Mouse (Mus musculus) kidney, embryonic 15.5 days (tissue): ENCODE results near the gene Zfp747. TPM values are rescaled to one million over a fixed set of nuclear protein-coding genes. Genes with fewer than 3 reads are reported as not detected.
A peak's percentile ranks its signal among the peaks of the same experiment; 100 is the strongest.
"Not testable (repeated sequence)": the region's sequence is repeated elsewhere in the genome, so short reads cannot be mapped to it uniquely, and the experiment has no call there.

Experiments used
- ATAC-seq: fragments of 200-750 bp; cut with Nextera tagmentation; replicated peaks from 2 replicates; pipeline ENCODE4 v1.8.0; 2017; ENCODE audit warnings: moderate TSS enrichment; ENCODE audit not compliant: low FRiP score
- H3K27ac ChIP-seq: fragments of 300-500 bp; sonication (generic); 2 replicates; pipeline ENCODE4 v1.5.1; 2015; ENCODE audit warnings: mild to moderate bottlenecking, inconsistent platforms
- H3K27me3 ChIP-seq: fragments of 300-500 bp; sonication (generic); 2 replicates; pipeline ENCODE4 v1.6.1; 2015; ENCODE audit warnings: inconsistent platforms
- H3K36me3 ChIP-seq: fragments of 300-500 bp; sonication (generic); 2 replicates; pipeline ENCODE4 v1.6.1; 2015; ENCODE audit warnings: inconsistent platforms
- H3K4me1 ChIP-seq: fragments of 300-500 bp; sonication (generic); 2 replicates; pipeline ENCODE4 v1.6.1; 2015; ENCODE audit warnings: inconsistent platforms
- H3K4me2 ChIP-seq: fragments of 300-500 bp; sonication (generic); 2 replicates; pipeline ENCODE4 v1.6.1; 2015; ENCODE audit warnings: moderate library complexity, mild to moderate bottlenecking, inconsistent platforms
- H3K4me3 ChIP-seq: fragments of 300-500 bp; sonication (generic); replicated peaks from 2 replicates; pipeline ENCODE4 v1.5.1; 2015; ENCODE audit warnings: mild to moderate bottlenecking, inconsistent platforms
- H3K9ac ChIP-seq: fragments of 300-500 bp; sonication (generic); 2 replicates; pipeline ENCODE4 v1.6.1; 2015; ENCODE audit warnings: mild to moderate bottlenecking, inconsistent platforms
- H3K9me3 ChIP-seq: fragments of 300-500 bp; sonication (generic); replicated peaks from 2 replicates; pipeline ENCODE4 v1.6.1; 2016; ENCODE audit warnings: inconsistent platforms
- WGBS: fragments of 180-500 bp; shearing (Covaris S2); methylation state at CpG from one replicate; pipeline ENCODE4 v1.1.7; 2015; ENCODE audit warnings: mixed read lengths; 5-methylcytosine and 5-hydroxymethylcytosine counted together
- polyA plus RNA-seq: library from polyadenylated mRNA; unstranded; fragments of >200 nt; fragmentation: Nextera tagmentation; extraction: Ambion mirVana; gene quantifications from 2 replicates; pipeline ENCODE4 v1.2.1, GENCODE M21; 2015

The Zfp747 gene
- polyA plus RNA-seq, 1 experiment from 2014 or later: 10.7 TPM

DNA sequence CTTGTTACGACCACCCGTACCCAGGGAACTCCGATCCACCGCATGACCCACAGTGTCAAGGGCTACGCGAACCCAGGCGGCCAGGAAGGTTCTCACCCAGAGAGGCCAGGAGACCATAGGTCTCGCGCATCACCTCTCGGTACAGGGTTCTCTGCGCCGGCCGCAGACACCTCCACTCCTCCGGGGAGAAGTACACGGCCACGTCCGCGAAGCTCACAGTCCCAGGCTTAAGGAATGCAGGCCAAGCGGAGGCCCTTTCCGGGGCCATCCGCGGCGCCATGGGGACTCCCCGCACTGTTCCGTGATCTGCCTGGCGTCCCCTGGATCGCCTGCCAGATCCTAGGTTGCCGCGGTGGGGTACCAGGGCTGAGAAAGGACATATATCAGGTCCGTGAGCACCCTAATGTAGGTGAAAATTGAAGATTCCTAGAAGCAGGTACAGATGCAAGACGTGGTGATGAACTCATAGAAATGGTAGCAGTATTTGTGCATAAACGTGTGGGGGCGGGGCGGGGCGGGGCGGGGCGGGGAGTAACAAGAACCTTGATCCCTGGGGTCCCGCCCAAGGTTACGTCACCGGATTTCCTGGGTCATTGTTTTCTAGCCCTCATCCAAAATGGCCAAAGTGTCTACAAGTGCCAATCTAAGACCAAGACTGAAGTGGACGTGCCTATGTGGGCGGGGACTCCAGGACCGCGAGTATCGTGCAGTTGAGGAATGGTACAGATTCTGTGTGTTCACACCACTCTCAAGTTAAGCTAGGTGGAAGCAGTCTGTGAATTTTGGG lies 17.5 kb upstream of the Zfp747 start, which contains the start of gene E430018J23Rik:
Gene E430018J23Rik, minus strand, starts transcription at position 473 of the 787 bp plus-strand sequence.
- ATAC-seq: peak; percentile 94
- WGBS: under 1% methylated on average over 45 of the region's 45 CpGs
- H3K9ac ChIP-seq: peak within 1 kb of the TSS; percentile 85
- H3K9me3 ChIP-seq: no peaks in the 10 kb centered on the region
- H3K4me1 ChIP-seq: peaks cover 14% of the 10 kb centered on the region
- peak within 1 kb of the TSS; percentile 92 for H3K27ac ChIP-seq
- peak within 1 kb of the TSS; percentile 74 for H3K4me2 ChIP-seq
- H3K27me3 ChIP-seq: peaks cover 11% of the 10 kb centered on the region; the same call in 1 of the 2 replicates
- peaks cover 13% of the 10 kb centered on the region; the same call in 1 of the 2 replicates for H3K36me3 ChIP-seq
- peak within 1 kb of the TSS; percentile 73 for H3K4me3 ChIP-seq

DNA sequence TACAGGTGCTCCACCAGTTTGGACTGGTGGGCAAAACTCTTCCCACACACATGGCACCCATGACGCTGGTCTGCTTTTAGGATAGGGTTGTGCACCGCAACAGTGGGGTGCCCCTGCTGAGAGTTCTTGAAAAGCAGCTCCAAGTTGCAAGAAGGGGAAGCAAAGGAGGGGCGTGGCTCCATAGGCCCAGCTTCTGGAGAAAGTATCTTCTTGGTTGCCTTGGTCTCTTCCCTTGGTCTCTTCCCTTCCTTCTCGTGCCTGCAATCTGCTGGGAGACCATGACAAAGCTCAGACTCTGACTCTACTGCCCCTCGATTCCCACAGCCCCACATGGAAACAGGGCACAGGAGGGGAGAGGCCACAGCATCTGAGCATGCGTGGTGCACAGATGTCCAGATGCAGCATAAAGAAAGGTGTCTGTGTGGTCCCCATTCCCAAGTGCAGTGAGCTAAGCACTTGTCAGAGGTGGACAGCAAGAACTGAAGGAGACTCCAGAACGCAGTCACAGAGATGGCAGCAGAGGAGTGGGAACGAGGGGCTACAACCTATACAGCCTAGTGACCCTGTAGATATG lies 16.5 kb upstream of the Zfp747 start:
- no peak for ATAC-seq
- Histone ChIP-seq H3K27ac (0 out of 2 replicates have a peak overlapping the region, but pooled peaks have one; percentile 92), H3K4me1 (peaks cover 14% of the 10 kb centered on the region)

DNA sequence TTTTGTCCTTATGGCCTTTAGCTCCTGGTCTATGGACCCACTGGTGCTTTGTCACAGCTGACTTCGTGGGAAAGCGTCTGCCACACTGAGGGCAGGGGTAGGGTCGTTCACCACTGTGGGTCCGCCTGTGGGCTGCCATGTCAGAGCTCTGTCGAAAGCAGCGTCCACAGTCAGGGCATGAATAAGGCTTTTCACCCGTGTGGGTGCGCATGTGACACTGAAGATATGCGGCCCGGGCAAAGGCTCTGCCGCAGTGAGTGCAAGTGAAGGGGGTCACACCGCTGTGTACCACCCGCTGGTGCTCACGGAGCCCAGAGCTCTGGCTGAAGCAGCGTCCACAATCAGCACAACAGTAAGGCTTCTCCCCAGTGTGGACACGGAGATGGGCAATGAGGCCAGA lies 15.7 kb upstream of the Zfp747 start:
- Histone ChIP-seq H3K27ac (no peak overlapping the region), H3K27me3 (peaks cover 3% of the 10 kb centered on the region; the same call in 1 of the 2 replicates), H3K4me2 (no peak overlapping the region), H3K4me3 (no peak overlapping the region), H3K4me1 (peaks cover 15% of the 10 kb centered on the region), H3K9me3 (no peaks in the 10 kb centered on the region), H3K9ac (no peak overlapping the region), H3K36me3 (peaks cover 13% of the 10 kb centered on the region; the same call in 1 of the 2 replicates)
- no peak for ATAC-seq
- WGBS: 96% methylated on average over 16 of the region's 16 CpGs

More for the DNA sequence above, 16.5 kb upstream of the Zfp747 start:
- peak overlapping the region; percentile 74 for H3K4me2 ChIP-seq
- peaks cover 13% of the 10 kb centered on the region; the same call in 1 of the 2 replicates for H3K36me3 ChIP-seq
- no peaks in the 10 kb centered on the region for H3K9me3 ChIP-seq
- H3K9ac ChIP-seq: no peak overlapping the region
- 85% methylated on average over 8 of the region's 8 CpGs for WGBS
- H3K27me3 ChIP-seq: peaks cover 9% of the 10 kb centered on the region; the same call in 1 of the 2 replicates
- peak overlapping the region; percentile 73 for H3K4me3 ChIP-seq

DNA sequence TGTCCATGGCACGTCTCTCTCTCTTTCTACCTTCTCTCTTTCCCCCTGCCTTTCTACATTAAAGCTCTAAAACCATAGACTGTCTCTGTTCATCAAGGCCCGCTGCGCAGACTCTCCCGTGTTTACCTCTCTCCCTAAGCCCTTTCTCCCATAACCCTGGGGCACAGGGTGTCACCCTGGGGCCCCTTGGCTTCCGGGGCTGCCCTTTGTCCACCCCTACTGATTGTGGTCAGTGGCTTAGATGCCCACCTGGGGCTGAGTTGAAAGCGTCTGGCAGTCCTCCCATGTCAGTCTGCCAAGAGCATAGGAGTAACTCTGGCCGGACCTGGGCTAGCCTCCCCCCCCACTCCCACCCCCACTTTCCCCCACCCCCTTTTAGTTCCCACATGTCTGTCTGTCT lies 14.5 kb upstream of the Zfp747 start:
- H3K27me3 ChIP-seq: no peaks in the 10 kb centered on the region
- no peak overlapping the region for H3K9ac ChIP-seq
- WGBS: 76% methylated on average over 7 of the region's 7 CpGs
- no peaks in the 10 kb centered on the region for H3K9me3 ChIP-seq
- no peak for ATAC-seq
- H3K4me1 ChIP-seq: peaks cover 21% of the 10 kb centered on the region
- H3K27ac ChIP-seq: no peak overlapping the region
- peaks cover 16% of the 10 kb centered on the region for H3K36me3 ChIP-seq
- no peak overlapping the region for H3K4me2 ChIP-seq
- no peak overlapping the region for H3K4me3 ChIP-seq

DNA sequence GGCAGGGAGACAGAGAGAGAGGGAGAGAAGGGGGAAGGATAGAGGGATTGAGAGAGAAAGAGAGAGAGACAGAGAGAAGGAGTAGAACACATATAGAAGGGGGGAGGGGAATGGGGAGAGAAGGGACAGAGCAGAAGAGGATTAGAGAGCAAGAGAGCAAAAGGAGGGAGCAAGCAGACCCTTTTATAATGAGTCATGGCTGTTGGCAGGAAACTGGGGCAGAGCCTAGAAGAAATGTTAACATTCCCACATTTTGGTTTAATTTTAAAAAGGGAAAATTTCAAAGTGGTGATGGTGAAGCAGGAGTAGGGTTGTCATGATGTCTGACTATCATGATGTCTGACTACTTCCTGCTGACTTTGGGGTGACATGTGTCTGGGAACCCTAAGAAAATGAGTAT lies 12.4 kb upstream of the Zfp747 start:
- not testable (repeated sequence) for ATAC-seq, H3K4me3 ChIP-seq, H3K9me3 ChIP-seq, H3K4me2 ChIP-seq, H3K9ac ChIP-seq, H3K27ac ChIP-seq, H3K27me3 ChIP-seq
- peaks cover 31% of the 10 kb centered on the region for H3K36me3 ChIP-seq
- H3K4me1 ChIP-seq: peaks cover 16% of the 10 kb centered on the region

DNA sequence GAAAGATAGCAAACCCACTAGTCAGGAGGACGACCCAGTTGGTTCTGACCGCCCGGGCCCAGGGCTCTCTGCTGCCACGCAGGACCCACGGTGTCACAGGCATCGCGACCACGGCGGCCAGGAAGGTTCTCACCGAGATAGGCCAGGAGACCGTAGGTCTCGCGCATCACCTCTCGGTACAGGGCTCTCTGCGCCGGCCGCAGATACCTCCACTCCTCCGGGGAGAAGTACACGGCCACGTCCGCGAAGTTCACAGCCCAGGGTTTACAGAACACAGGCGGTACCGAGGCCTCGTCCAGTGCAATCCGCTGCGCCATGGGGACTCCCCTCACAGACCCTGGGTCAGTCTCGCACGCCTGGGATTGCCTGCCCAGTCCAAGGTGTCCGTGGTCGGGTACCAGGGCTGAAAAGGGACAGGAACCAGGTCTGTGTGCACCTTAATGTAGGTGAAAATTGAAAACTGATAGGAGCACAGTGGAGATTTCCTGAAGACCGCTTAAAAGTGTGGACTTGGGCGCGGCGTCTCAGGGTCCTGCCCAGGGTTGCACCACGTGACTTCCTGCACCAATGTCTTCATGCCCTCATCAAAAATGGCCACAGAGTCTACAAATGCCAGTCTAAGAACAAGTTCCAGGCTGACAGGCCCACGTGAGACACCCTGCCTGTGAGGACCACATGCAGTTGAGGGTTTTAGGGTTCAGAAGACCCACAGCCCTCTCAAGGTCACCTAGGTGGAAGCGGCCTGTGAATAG lies 11.0 kb upstream of the Zfp747 start, which contains the start of gene 9130019O22Rik:
Gene 9130019O22Rik, minus strand, starts transcription at position 526 of the 752 bp plus-strand sequence.
- 0 out of 2 replicates have a peak within 1 kb of the TSS, but pooled peaks have one; percentile 37 for H3K27ac ChIP-seq
- H3K36me3 ChIP-seq: peaks cover 32% of the 10 kb centered on the region
- H3K4me3 ChIP-seq: peak within 1 kb of the TSS; percentile 58
- WGBS: 13% methylated on average over 38 of the region's 38 CpGs
- H3K9me3 ChIP-seq: peaks cover 6% of the 10 kb centered on the region; the same call in 1 of the 2 replicates
- peak within 1 kb of the TSS; percentile 70 for H3K4me2 ChIP-seq
- peak; percentile 87 for ATAC-seq
- peak within 1 kb of the TSS; percentile 59 for H3K9ac ChIP-seq
- no peaks in the 10 kb centered on the region for H3K27me3 ChIP-seq
- peaks cover 7% of the 10 kb centered on the region; the same call in 1 of the 2 replicates for H3K4me1 ChIP-seq

DNA sequence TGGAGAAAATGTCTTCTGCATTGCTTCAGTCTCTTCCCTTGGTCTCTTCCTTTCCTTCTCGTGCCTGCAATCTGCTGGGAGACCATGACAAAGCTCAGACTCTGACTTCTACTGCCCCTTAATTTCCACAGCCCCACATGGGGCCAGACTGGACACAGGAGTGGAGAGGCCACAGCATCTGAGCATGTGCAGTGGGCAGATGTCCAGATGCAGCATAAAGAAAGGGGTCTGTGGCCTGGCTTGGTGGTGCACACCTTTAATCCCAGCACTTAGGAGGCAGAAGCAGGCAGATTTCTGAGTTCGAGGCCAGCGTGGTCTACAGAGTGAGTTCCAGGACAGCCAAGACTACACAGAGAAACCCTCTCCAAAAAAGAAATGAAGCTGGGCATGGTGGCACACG lies 9.7 kb upstream of the Zfp747 start:
- peaks cover 23% of the 10 kb centered on the region for H3K36me3 ChIP-seq
- not testable (repeated sequence) for H3K4me1 ChIP-seq, H3K4me2 ChIP-seq, H3K4me3 ChIP-seq, H3K27ac ChIP-seq, H3K27me3 ChIP-seq, H3K9me3 ChIP-seq, H3K9ac ChIP-seq, ATAC-seq
- WGBS: 92% methylated on average over 4 of the region's 4 CpGs

DNA sequence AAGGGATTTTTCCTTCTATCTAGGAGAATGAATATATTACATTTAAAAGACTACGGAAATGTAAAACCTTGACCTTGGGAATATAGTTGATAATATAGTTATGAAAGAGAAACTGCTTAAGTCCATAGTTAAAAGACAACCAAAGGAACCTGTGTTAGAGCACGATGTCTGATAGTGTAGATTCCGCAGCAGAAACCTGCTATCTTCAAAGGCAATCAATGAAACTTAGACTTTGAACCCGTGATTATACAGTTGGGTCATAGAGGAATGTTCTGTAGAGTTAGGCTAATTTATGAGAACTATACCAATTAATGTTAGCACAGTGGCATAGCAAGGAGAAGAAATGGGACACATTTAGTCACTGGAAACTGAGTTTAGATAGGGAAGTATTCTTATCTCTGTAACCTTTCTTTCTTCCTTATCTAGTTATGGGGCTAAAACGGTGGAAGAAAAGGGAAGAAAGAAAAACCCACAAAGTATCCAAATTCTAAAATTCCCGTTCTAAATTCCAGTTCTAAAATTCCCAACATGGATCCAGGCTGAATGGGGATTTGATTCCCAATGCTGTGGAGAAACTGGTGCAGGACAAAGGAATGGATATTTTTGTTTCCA lies 2.6 kb upstream of the Zfp747 start:
- Histone ChIP-seq H3K9me3 (no peaks in the 10 kb centered on the region), H3K27ac (no peak overlapping the region), H3K4me3 (no peak overlapping the region), H3K4me1 (0 out of 2 replicates have a peak, but pooled peaks cover 4% of the 10 kb centered on the region), H3K4me2 (no peak overlapping the region), H3K27me3 (no peaks in the 10 kb centered on the region), H3K36me3 (peaks cover 17% of the 10 kb centered on the region), H3K9ac (no peak overlapping the region)
- WGBS: 75% methylated on average over 6 of the region's 6 CpGs
- ATAC-seq: no peak

DNA sequence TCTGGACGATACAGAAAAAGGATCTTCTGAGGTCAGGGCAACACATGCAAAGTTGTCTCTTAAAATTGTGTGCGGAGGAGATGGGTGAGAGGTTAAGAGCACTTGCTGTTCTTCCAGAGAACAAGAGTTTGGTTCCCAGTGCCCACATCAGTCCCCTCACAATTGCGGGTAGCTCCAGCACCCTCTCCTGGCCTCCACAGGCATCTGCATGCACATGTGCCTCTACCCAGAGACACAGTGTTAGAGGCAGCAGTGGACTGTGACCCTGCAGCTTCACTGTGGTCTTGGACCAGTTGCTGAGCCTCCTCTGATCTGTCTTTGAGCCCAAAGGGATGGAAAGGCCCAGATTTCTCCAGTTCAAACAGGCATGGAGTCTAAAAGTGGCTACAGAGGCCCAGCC lies 4.0 kb downstream of the Zfp747 start:
- WGBS: 90% methylated on average over 3 of the region's 3 CpGs
- H3K4me1 ChIP-seq: not testable (repeated sequence)

DNA sequence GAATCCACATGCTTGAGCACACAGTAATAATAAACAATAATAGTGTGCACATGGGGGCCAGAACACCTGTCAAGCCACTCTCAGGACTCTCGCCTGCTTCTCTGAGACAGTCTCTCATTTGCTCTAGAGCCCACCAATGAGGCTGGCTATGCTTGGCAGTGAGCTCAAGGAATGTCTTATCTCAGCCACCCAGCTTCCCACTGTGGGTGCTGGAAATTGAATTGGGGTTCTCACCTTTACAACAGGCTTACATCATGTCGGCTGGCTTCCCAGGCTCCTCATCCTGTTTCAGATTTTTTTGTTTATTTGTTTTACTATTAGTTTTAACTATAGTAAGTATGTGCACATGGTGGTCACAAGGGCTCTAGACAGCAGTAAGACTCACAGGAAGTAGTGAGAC lies 4.6 kb downstream of the Zfp747 start:
- Histone ChIP-seq H3K4me2 (no peak overlapping the region), H3K36me3 (peaks cover 12% of the 10 kb centered on the region), H3K9ac (no peak overlapping the region), H3K4me3 (no peak overlapping the region), H3K4me1 (0 out of 2 replicates have a peak, but pooled peaks cover 4% of the 10 kb centered on the region), H3K9me3 (no peaks in the 10 kb centered on the region), H3K27ac (no peak overlapping the region), H3K27me3 (no peaks in the 10 kb centered on the region)
- ATAC-seq: no peak
- 78% methylated on average over 2 of the region's 2 CpGs for WGBS

More for the DNA sequence above, 4.0 kb downstream of the Zfp747 start:
- H3K4me2 ChIP-seq, H3K9me3 ChIP-seq, ATAC-seq, H3K27me3 ChIP-seq, H3K4me3 ChIP-seq, H3K27ac ChIP-seq, H3K9ac ChIP-seq: not testable (repeated sequence)
- H3K36me3 ChIP-seq: peaks cover 12% of the 10 kb centered on the region

DNA sequence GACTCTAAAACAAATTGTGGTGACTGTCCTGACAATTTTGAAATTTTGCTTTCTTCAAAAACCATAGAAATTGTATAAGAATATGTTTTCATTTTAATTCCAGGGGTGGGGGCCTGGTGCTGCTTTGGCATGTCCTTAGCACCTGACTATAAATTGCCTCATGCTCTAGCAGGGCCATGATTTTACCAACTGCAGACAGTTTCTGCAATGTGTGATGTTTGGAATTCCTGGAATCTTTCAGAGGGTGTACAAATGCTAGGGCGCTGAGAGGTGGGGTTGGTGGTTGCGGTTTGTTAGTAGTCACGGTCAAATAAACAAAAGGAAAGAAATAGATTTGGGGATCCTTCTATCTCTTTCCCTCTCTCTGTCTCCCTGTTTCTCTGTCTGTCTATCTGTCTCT lies 9.6 kb downstream of the Zfp747 start:
- Histone ChIP-seq H3K9ac (no peak overlapping the region), H3K27ac (no peak overlapping the region), H3K4me3 (no peak overlapping the region), H3K4me2 (no peak overlapping the region), H3K9me3 (no peaks in the 10 kb centered on the region), H3K36me3 (no peaks in the 10 kb centered on the region), H3K27me3 (peaks cover 22% of the 10 kb centered on the region), H3K4me1 (peaks cover 7% of the 10 kb centered on the region; the same call in 1 of the 2 replicates)
- ATAC-seq: no peak
- 82% methylated on average over 3 of the region's 3 CpGs for WGBS
